Mouse (Mus musculus) liver, adult 2 months (tissue): ENCODE measurements around the gene Fam114a1. TPM values are rescaled to one million over a fixed set of nuclear protein-coding genes. Genes with fewer than 3 reads are reported as not detected.
A peak's percentile ranks its signal among the peaks of the same experiment; 100 is the strongest.

Source experiments
- DNase-seq: peaks from one replicate; pipeline ENCODE4 v3.0.0-alpha.2; 2011; ENCODE audit warnings: low read depth, low spot score; ENCODE audit errors: extremely low read depth
- H3K27ac ChIP-seq: fragments of 200-500 bp; replicated peaks from 2 replicates; pipeline ENCODE4 v1.5.1; 2012; ENCODE audit warnings: low read depth, mild to moderate bottlenecking, control low read depth, inconsistent platforms, low read length; ENCODE audit not compliant: insufficient read depth
- H3K27me3 ChIP-seq: fragments of 200-500 bp; 2 replicates; pipeline ENCODE4 v1.6.1; 2012; ENCODE audit warnings: mild to moderate bottlenecking, moderate library complexity, low read length, inconsistent platforms; ENCODE audit not compliant: control insufficient read depth, insufficient read depth
- H3K36me3 ChIP-seq: fragments of 200-500 bp; 2 replicates; pipeline ENCODE4 v1.6.1; 2012; ENCODE audit warnings: low read length, inconsistent platforms; ENCODE audit not compliant: control insufficient read depth, insufficient read depth
- H3K4me1 ChIP-seq: fragments of 200-500 bp; 2 replicates; pipeline ENCODE4 v1.6.1; 2011; ENCODE audit warnings: low read length; ENCODE audit not compliant: control insufficient read depth, insufficient read depth
- H3K4me3 ChIP-seq: fragments of 200-500 bp; 2 replicates; pipeline ENCODE4 v1.5.1; 2011; ENCODE audit warnings: low read depth, mild to moderate bottlenecking, control low read depth, low read length, moderate library complexity; ENCODE audit not compliant: insufficient read depth
- H3K79me2 ChIP-seq: fragments of 200-500 bp; 2 replicates; pipeline ENCODE4 v1.6.1; 2012; ENCODE audit warnings: inconsistent platforms, mild to moderate bottlenecking, low read length, moderate library complexity; ENCODE audit not compliant: control insufficient read depth, insufficient read depth
- H3K9ac ChIP-seq: fragments of 200-500 bp; 2 replicates; pipeline ENCODE4 v1.6.1; 2012; ENCODE audit warnings: low read depth, mild to moderate bottlenecking, control low read depth, inconsistent platforms, low read length
- CTCF ChIP-seq: fragments of 200-500 bp; IDR thresholded peaks from 2 replicates; pipeline ENCODE4 v1.5.1; 2011; ENCODE audit warnings: low read depth, low read length, control low read depth
- POLR2A ChIP-seq: fragments of 200-500 bp; IDR thresholded peaks from 2 replicates; pipeline ENCODE4 v1.6.1; 2011; ENCODE audit warnings: low read length, control low read depth; ENCODE audit not compliant: insufficient read depth; ENCODE audit errors: extremely low read depth
- WGBS: fragments of 180-500 bp; shearing (Covaris S2); methylation state at CpG from one replicate; pipeline ENCODE4 v1.1.7; 2018; 5-methylcytosine and 5-hydroxymethylcytosine counted together
- polyA plus RNA-seq: library from polyadenylated mRNA; depleted of rRNA; stranded (reverse); fragments of >200 nt; gene quantifications from 2 replicates; pipeline ENCODE4 v1.2.3, GENCODE M21; 2012
- total RNA-seq: library from RNA; depleted of rRNA; stranded (reverse); fragments of >200 nt; gene quantifications from 2 replicates; pipeline ENCODE4 v1.2.3, GENCODE M21; 2014

Fam114a1 gene
- total and polyA plus RNA-seq, 2 experiments: 11.9 to 20.2 TPM

GRCm38 (mm10) chr5:65076087-65076486, 106.2 kb downstream of the Fam114a1 start:
- TF ChIP-seq CTCF (peak; percentile 30; the same call in 1 of the 2 replicates), POLR2A (no peak)
- Histone ChIP-seq H3K36me3 (no peaks in the 10 kb centered on the region), H3K79me2 (no peaks in the 10 kb centered on the region), H3K27ac (no peak overlapping the region), H3K9ac (no peak overlapping the region), H3K4me1 (no peaks in the 10 kb centered on the region), H3K27me3 (no peaks in the 10 kb centered on the region), H3K4me3 (no peak overlapping the region)
- WGBS: 58% methylated on average over 2 of the region's 2 CpGs
- DNase-seq: peak; percentile 71

- no peaks in the 10 kb centered on the region for H3K4me1 ChIP-seq
- H3K9ac ChIP-seq: no peak overlapping the region
- H3K79me2 ChIP-seq: no peaks in the 10 kb centered on the region
- no peak for DNase-seq
- TF ChIP-seq CTCF (no peak), POLR2A (no peak)
- H3K36me3 ChIP-seq: no peaks in the 10 kb centered on the region
- 68% methylated on average over 3 of the region's 3 CpGs for WGBS
- H3K27ac ChIP-seq: no peak overlapping the region
- H3K4me3 ChIP-seq: no peak overlapping the region
- H3K27me3 ChIP-seq: no peaks in the 10 kb centered on the region
Measured at GRCm38 (mm10) chr5:65076748-65077147, 106.9 kb downstream of the Fam114a1 start.

GRCm38 (mm10) chr5:65078081-65078480, 108.2 kb downstream of the Fam114a1 start:
- WGBS: 98% methylated on average over 4 of the region's 4 CpGs

GRCm38 (mm10) chr5:65079881-65080280, 110.0 kb downstream of the Fam114a1 start:
- Histone ChIP-seq H3K27me3 (no peaks in the 10 kb centered on the region), H3K36me3 (no peaks in the 10 kb centered on the region), H3K79me2 (no peaks in the 10 kb centered on the region), H3K4me3 (0 out of 2 replicates have a peak overlapping the region, but pooled peaks have one; percentile 36), H3K4me1 (no peaks in the 10 kb centered on the region), H3K9ac (no peak overlapping the region), H3K27ac (no peak overlapping the region)
- WGBS: 59% methylated on average over 9 of the region's 9 CpGs
- TF ChIP-seq CTCF (no peak), POLR2A (no peak)
- DNase-seq: no peak

More at GRCm38 (mm10) chr5:65078081-65078480, 108.2 kb downstream of the Fam114a1 start:
- no peaks in the 10 kb centered on the region for H3K79me2 ChIP-seq
- TF ChIP-seq POLR2A (no peak), CTCF (no peak)
- H3K27ac ChIP-seq: no peak overlapping the region
- DNase-seq: no peak
- no peaks in the 10 kb centered on the region for H3K36me3 ChIP-seq
- no peak overlapping the region for H3K9ac ChIP-seq
- H3K4me1 ChIP-seq: no peaks in the 10 kb centered on the region
- no peaks in the 10 kb centered on the region for H3K27me3 ChIP-seq
- no peak overlapping the region for H3K4me3 ChIP-seq

GRCm38 (mm10) chr5:65081836-65082235, 112.0 kb downstream of the Fam114a1 start:
- H3K27me3 ChIP-seq: no peaks in the 10 kb centered on the region
- TF ChIP-seq CTCF (no peak), POLR2A (no peak)
- H3K4me3 ChIP-seq: no peak overlapping the region
- 83% methylated on average over 4 of the region's 4 CpGs for WGBS
- no peaks in the 10 kb centered on the region for H3K4me1 ChIP-seq
- no peak overlapping the region for H3K9ac ChIP-seq
- H3K79me2 ChIP-seq: no peaks in the 10 kb centered on the region
- H3K27ac ChIP-seq: no peak overlapping the region
- H3K36me3 ChIP-seq: no peaks in the 10 kb centered on the region
- DNase-seq: no peak

- no peak overlapping the region for H3K4me3 ChIP-seq
- WGBS: 29% methylated on average over 6 of the region's 6 CpGs
- no peaks in the 10 kb centered on the region for H3K36me3 ChIP-seq
- H3K4me1 ChIP-seq: no peaks in the 10 kb centered on the region
- no peak for TF ChIP-seq CTCF
- no peak for TF ChIP-seq POLR2A
- DNase-seq: peak; percentile 85
- H3K79me2 ChIP-seq: no peaks in the 10 kb centered on the region
- no peaks in the 10 kb centered on the region for H3K27me3 ChIP-seq
- H3K27ac ChIP-seq: no peak overlapping the region
- H3K9ac ChIP-seq: no peak overlapping the region
Measured at GRCm38 (mm10) chr5:65086522-65086921, 116.7 kb downstream of the Fam114a1 start.

- Histone ChIP-seq H3K79me2 (no peaks in the 10 kb centered on the region), H3K4me3 (no peak overlapping the region), H3K36me3 (no peaks in the 10 kb centered on the region), H3K4me1 (0 out of 2 replicates have a peak, but pooled peaks cover 2% of the 10 kb centered on the region), H3K27ac (no peak overlapping the region), H3K9ac (no peak overlapping the region), H3K27me3 (no peaks in the 10 kb centered on the region)
- no peak for DNase-seq
- TF ChIP-seq POLR2A (no peak), CTCF (no peak)
- WGBS: 53% methylated on average over 3 of the region's 3 CpGs
Measured at GRCm38 (mm10) chr5:65089707-65090106, 119.8 kb downstream of the Fam114a1 start.
